Mouse (Mus musculus) kidney, adult 2 months (tissue): ENCODE data around the gene Tns2. TPM values are rescaled to one million over a fixed set of nuclear protein-coding genes. Genes with fewer than 3 reads are reported as not detected.

Experiments used
- DNase-seq: peaks from one replicate; pipeline ENCODE4 v3.0.0; 2021
- H3K27ac ChIP-seq: fragments of 200-500 bp; 2 replicates; pipeline ENCODE4 v1.5.1; 2012; ENCODE audit warnings: low read depth, low read length, control low read depth, inconsistent platforms; ENCODE audit not compliant: insufficient read depth
- H3K27me3 ChIP-seq: fragments of 200-500 bp; replicated peaks from 2 replicates; pipeline ENCODE4 v1.6.1; 2012; ENCODE audit warnings: mild to moderate bottlenecking, moderate library complexity, low read length, inconsistent platforms; ENCODE audit not compliant: control insufficient read depth, insufficient read depth
- H3K36me3 ChIP-seq: fragments of 200-500 bp; 2 replicates; pipeline ENCODE4 v1.6.1; 2012; ENCODE audit warnings: mild to moderate bottlenecking, moderate library complexity, low read length, inconsistent platforms; ENCODE audit not compliant: control insufficient read depth, insufficient read depth
- H3K4me1 ChIP-seq: fragments of 200-500 bp; 2 replicates; pipeline ENCODE4 v1.6.1; 2011; ENCODE audit warnings: low read length; ENCODE audit not compliant: control insufficient read depth, insufficient read depth
- H3K4me3 ChIP-seq: fragments of 200-500 bp; 2 replicates; pipeline ENCODE4 v1.5.1; 2011; ENCODE audit warnings: mild to moderate bottlenecking, low read depth, low read length, control low read depth; ENCODE audit not compliant: insufficient read depth
- CTCF ChIP-seq: fragments of 200-500 bp; conservative IDR thresholded peaks from 2 replicates; pipeline ENCODE4 v1.5.1; 2011; ENCODE audit warnings: low read depth, mild to moderate bottlenecking, control low read depth, low read length, moderate library complexity, mixed read lengths; ENCODE audit not compliant: insufficient read depth, insufficient read length
- POLR2A ChIP-seq: fragments of 200-500 bp; IDR thresholded peaks from one replicate; pipeline ENCODE4 v1.6.1; 2011; ENCODE audit warnings: low read depth, low read length, control low read depth
- WGBS: fragments of 180-500 bp; shearing (Covaris S2); methylation state at CpG from one replicate; pipeline ENCODE4 v1.1.7; 2018; 5-methylcytosine and 5-hydroxymethylcytosine counted together
- polyA plus RNA-seq: library from polyadenylated mRNA; depleted of rRNA; stranded (reverse); fragments of >200 nt; gene quantifications from 2 replicates; pipeline ENCODE4 v1.2.3, GENCODE M21; 2012; rRNA removed

Tns2 gene
- polyA plus RNA-seq, 1 experiment = 124 TPM

GRCm38 (mm10) chr15:102156836-102157235 is 56.6 kb downstream of the Tns2 start:
- 65% methylated on average over 20 of the region's 20 CpGs for WGBS
- no peak for DNase-seq
- Histone ChIP-seq H3K27me3 (no peaks in the 10 kb centered on the region), H3K27ac (no peak overlapping the region), H3K36me3 (no peaks in the 10 kb centered on the region), H3K4me3 (no peak overlapping the region), H3K4me1 (no peaks in the 10 kb centered on the region)
- no peak for TF ChIP-seq CTCF
- no peak for TF ChIP-seq POLR2A

GRCm38 (mm10) chr15:102160415-102161060 is 60.3 kb downstream of the Tns2 start:
- WGBS = 85% methylated on average over 27 of the region's 27 CpGs
- TF ChIP-seq CTCF = no peak
- TF ChIP-seq POLR2A = no peak
- no peak for DNase-seq
- Histone ChIP-seq H3K4me1 (no peaks in the 10 kb centered on the region), H3K27ac (no peak overlapping the region), H3K4me3 (no peak overlapping the region), H3K36me3 (no peaks in the 10 kb centered on the region), H3K27me3 (no peaks in the 10 kb centered on the region)

- H3K36me3 ChIP-seq = no peaks in the 10 kb centered on the region
- DNase-seq = no peak
- H3K4me3 ChIP-seq = no peak overlapping the region
- no peak overlapping the region for H3K27ac ChIP-seq
- TF ChIP-seq POLR2A (no peak), CTCF (peak; percentile 28; the same call in 1 of the 2 replicates)
- WGBS = 64% methylated on average over 3 of the region's 3 CpGs
- H3K4me1 ChIP-seq = no peaks in the 10 kb centered on the region
- H3K27me3 ChIP-seq = no peaks in the 10 kb centered on the region
Measured at GRCm38 (mm10) chr15:102163900-102164693, 63.9 kb downstream of the Tns2 start.

- H3K4me1 ChIP-seq = no peaks in the 10 kb centered on the region
- no peaks in the 10 kb centered on the region for H3K36me3 ChIP-seq
- H3K27me3 ChIP-seq = no peaks in the 10 kb centered on the region
- 41% methylated on average over 6 of the region's 6 CpGs for WGBS
- TF ChIP-seq POLR2A (no peak), CTCF (no peak)
- DNase-seq = no peak
- no peak overlapping the region for H3K27ac ChIP-seq
- H3K4me3 ChIP-seq = no peak overlapping the region
Measured at GRCm38 (mm10) chr15:102165468-102166100, 65.4 kb downstream of the Tns2 start.

Other genes starting within 250 kb of the Tns2 start
- gene Krt1, start 249.6 kb upstream of the Tns2 start, polyA plus RNA-seq = 0.05 and 0.11 TPM in 2 replicates
- gene Krt77, start 230.7 kb upstream of the Tns2 start, polyA plus RNA-seq = not detected in 2 replicates
- not detected in 2 replicates for gene Krt76, start 207.5 kb upstream of the Tns2 start, polyA plus RNA-seq
- gene Krt4, start 175.7 kb upstream of the Tns2 start, polyA plus RNA-seq = 0.18 TPM in 1 of 2 replicates, not detected in the other
- gene Krt79, start 160.1 kb upstream of the Tns2 start, polyA plus RNA-seq = 0.33 and 0.37 TPM in 2 replicates
- 0.02 TPM in 1 of 2 replicates, not detected in the other for gene Krt78, start 146.1 kb upstream of the Tns2 start, polyA plus RNA-seq
- gene Krt8, start 95.9 kb upstream of the Tns2 start, polyA plus RNA-seq = 82.8 and 88.0 TPM in 2 replicates
- 20.7 and 25.0 TPM in 2 replicates for gene Krt18, start 72.2 kb upstream of the Tns2 start, polyA plus RNA-seq
- gene Eif4b, start 26.6 kb upstream of the Tns2 start, polyA plus RNA-seq = 92.1 and 124 TPM in 2 replicates
- 29.7 and 30.1 TPM in 2 replicates for gene Spryd3, start 35.8 kb downstream of the Tns2 start, polyA plus RNA-seq
- 18.5 and 26.8 TPM in 2 replicates for gene Igfbp6, start 43.9 kb downstream of the Tns2 start, polyA plus RNA-seq
- 1.1 and 1.2 TPM in 2 replicates for gene Soat2, start 50.1 kb downstream of the Tns2 start, polyA plus RNA-seq
- gene Zfp740, start 102.8 kb downstream of the Tns2 start, polyA plus RNA-seq = 29.1 and 30.3 TPM in 2 replicates
- 216 and 255 TPM in 2 replicates for gene Csad, start 104.3 kb downstream of the Tns2 start, polyA plus RNA-seq
- 2.7 and 11.1 TPM in 2 replicates for gene Itgb7, start 131.5 kb downstream of the Tns2 start, polyA plus RNA-seq
- 21.2 and 25.6 TPM in 2 replicates for gene Rarg, start 157.1 kb downstream of the Tns2 start, polyA plus RNA-seq
- gene Gm9918, start 170.2 kb downstream of the Tns2 start, polyA plus RNA-seq = 0.41 TPM in 2 replicates
- gene Mfsd5, start 179.0 kb downstream of the Tns2 start, polyA plus RNA-seq = 66.5 and 72.1 TPM in 2 replicates
- 0.45 and 0.53 TPM in 2 replicates for gene Espl1, start 195.9 kb downstream of the Tns2 start, polyA plus RNA-seq
- 141 and 206 TPM in 2 replicates for gene Pfdn5, start 225.7 kb downstream of the Tns2 start, polyA plus RNA-seq
- gene Myg1, start 231.3 kb downstream of the Tns2 start, polyA plus RNA-seq = 70.0 and 72.6 TPM in 2 replicates